Mouse (Mus musculus) CH12.LX (cell line): ENCODE results near the gene Ssx2ip.

ENCODE experiments used
- JUND ChIP-seq: conservative IDR thresholded peaks from 2 replicates; pipeline ENCODE4 v1.6.1; 2011; ENCODE audit warnings: low read depth, low read length, improper control_type of control experiment
- MXI1 ChIP-seq: IDR thresholded peaks from 2 replicates; pipeline ENCODE4 v1.6.1; 2011; ENCODE audit warnings: mild to moderate bottlenecking, low read depth, low read length, improper control_type of control experiment
- NELFE ChIP-seq: IDR thresholded peaks from 2 replicates; pipeline ENCODE4 v1.6.1; 2011; ENCODE audit warnings: low read depth, low read length, improper control_type of control experiment
- NRF1 ChIP-seq: IDR thresholded peaks from 2 replicates; pipeline ENCODE4 v1.6.1; 2014; ENCODE audit warnings: low read depth, mild to moderate bottlenecking, inconsistent platforms, low read length, improper control_type of control experiment, moderate library complexity
- POLR2A ChIP-seq: IDR thresholded peaks from 2 replicates; pipeline ENCODE4 v1.6.1; 2011; ENCODE audit warnings: low read depth, mild to moderate bottlenecking, improper control_type of control experiment, low read length
- USF2 ChIP-seq: conservative IDR thresholded peaks from 2 replicates; pipeline ENCODE4 v1.6.1; 2011; ENCODE audit warnings: low read depth, low read length, improper control_type of control experiment
- ZC3H11A ChIP-seq: IDR thresholded peaks from 2 replicates; pipeline ENCODE4 v1.6.1; 2012; ENCODE audit warnings: low read depth, mild to moderate bottlenecking, inconsistent platforms, low read length, improper control_type of control experiment

GRCm38 (mm10) chr3:146419534-146419933 is 15.1 kb downstream of the Ssx2ip start:
- TF ChIP-seq NRF1 (no peak), ZC3H11A (no peak), JUND (no peak), MXI1 (no peak), NELFE (no peak), USF2 (no peak), POLR2A (no peak)
